Mouse (Mus musculus): ENCODE results near the gene Prrc2a. TPM values are rescaled to one million over a fixed set of nuclear protein-coding genes. Genes with fewer than 3 reads are reported as not detected.
"Not testable (repeated sequence)": the region's sequence is repeated elsewhere in the genome, so short reads cannot be mapped to it uniquely, and the experiment has no call there.

Prrc2a gene
- polyA plus RNA-seq, 1 experiment from 2014 or later, result 225 TPM

GRCm38 (mm10) chr17:35125081-35125480 lies 39.6 kb downstream of the Prrc2a start:
- Histone ChIP-seq H3K9ac (peak overlapping the region; percentile 78; the same call in 1 of the 2 replicates), H3K9me3 (no peaks in the 10 kb centered on the region), H3K4me2 (replicated peaks) (peak overlapping the region; percentile 67; the same call in 1 of the 2 replicates), H3K36me3 (peaks cover 25% of the 10 kb centered on the region; the same call in 1 of the 2 replicates), H3K27me3 (no peaks in the 10 kb centered on the region), H3K4me3 (peak overlapping the region; percentile 69; the same call in 1 of the 2 replicates), H3K27ac (no peak overlapping the region), H3K4me1 (peaks cover 29% of the 10 kb centered on the region)
- WGBS, result 82% methylated on average over 1 of the region's 1 CpGs
- ATAC-seq (ENCODE audit: insufficient number of reproducible peaks, insufficient read depth, low FRiP score, low TSS enrichment), result no peak

DNA sequence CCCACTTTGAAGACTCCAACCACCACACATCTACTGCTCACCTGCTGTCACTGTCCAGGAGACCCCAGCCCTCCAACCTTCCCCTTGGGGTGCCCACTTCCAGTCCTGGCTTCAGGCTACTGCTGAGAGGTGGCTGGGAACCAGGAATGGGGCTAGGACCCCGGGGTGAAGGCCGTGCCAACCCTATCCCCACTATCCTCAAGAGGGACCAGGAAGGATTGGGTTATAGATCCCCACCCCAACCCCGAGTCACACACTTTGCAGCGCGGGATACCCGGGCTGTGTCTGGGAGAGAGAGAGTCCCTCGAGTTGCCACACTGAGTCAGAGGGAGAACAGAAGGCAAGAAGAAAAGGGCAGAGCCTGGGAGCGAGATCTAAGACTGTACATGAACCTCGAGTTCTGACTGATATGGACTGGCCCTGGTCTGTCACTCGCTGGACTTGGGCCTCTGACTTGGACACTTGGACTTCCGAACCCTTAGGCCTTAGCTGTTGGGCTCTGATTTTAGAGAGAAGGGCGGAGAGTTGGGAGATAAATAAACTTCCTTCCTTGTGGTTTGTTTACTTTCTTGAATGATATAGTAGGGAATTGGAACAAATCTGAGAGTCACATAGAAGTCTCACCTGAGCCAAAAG lies 40.3 kb downstream of the Prrc2a start:
- not testable (repeated sequence) for H3K27me3 ChIP-seq; H3K9ac ChIP-seq; ATAC-seq (ENCODE audit: insufficient number of reproducible peaks, insufficient read depth, low FRiP score, low TSS enrichment); H3K4me2 ChIP-seq (replicated peaks); H3K27ac ChIP-seq; H3K9me3 ChIP-seq; H3K4me3 ChIP-seq
- peaks cover 34% of the 10 kb centered on the region for H3K4me1 ChIP-seq
- WGBS, result 95% methylated on average over 12 of the region's 12 CpGs
- peaks cover 21% of the 10 kb centered on the region; the same call in 1 of the 2 replicates for H3K36me3 ChIP-seq

DNA sequence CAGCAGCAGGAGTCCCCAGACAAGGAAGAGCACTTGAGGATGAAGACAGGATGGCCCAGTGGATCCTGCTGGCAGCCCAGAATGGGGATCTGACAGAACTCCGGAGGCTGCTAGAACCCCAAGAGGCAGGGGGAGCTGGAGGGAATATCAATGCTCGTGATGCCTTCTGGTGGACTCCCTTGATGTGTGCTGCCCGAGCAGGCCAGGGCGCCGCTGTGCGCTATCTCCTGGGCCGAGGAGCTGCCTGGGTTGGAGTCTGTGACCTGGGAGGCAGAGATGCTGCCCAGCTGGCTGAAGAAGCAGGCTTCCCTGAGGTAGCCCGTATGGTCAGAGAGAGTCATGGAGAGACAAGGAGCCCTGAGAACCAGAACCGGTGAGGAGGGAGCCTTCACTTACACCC lies 41.4 kb downstream of the Prrc2a start:
- not testable (repeated sequence) for H3K4me3 ChIP-seq; H3K4me2 ChIP-seq (replicated peaks); H3K9me3 ChIP-seq; ATAC-seq (ENCODE audit: insufficient number of reproducible peaks, insufficient read depth, low FRiP score, low TSS enrichment); H3K27ac ChIP-seq; H3K27me3 ChIP-seq; H3K9ac ChIP-seq
- 89% methylated on average over 9 of the region's 9 CpGs for WGBS
- H3K4me1 ChIP-seq, result peaks cover 29% of the 10 kb centered on the region
- H3K36me3 ChIP-seq, result peaks cover 23% of the 10 kb centered on the region

GRCm38 (mm10) chr17:35121871-35122303 lies 42.8 kb downstream of the Prrc2a start, which contains the start of gene Csnk2b:
Gene Csnk2b, minus strand, starts transcription at chr17:35122053.
- under 1% methylated on average over 19 of the region's 19 CpGs for WGBS
- H3K4me1 ChIP-seq, result peaks cover 21% of the 10 kb centered on the region
- peak within 1 kb of the TSS; percentile 92 for H3K27ac ChIP-seq
- H3K27me3 ChIP-seq, result no peaks in the 10 kb centered on the region
- peak within 1 kb of the TSS; percentile 90 for H3K4me2 ChIP-seq (replicated peaks)
- ATAC-seq (ENCODE audit: insufficient number of reproducible peaks, insufficient read depth, low FRiP score, low TSS enrichment), result peak; percentile 32
- H3K4me3 ChIP-seq, result peak within 1 kb of the TSS; percentile 95
- H3K9ac ChIP-seq, result peak within 1 kb of the TSS; percentile 95
- H3K9me3 ChIP-seq, result no peaks in the 10 kb centered on the region
- peaks cover 34% of the 10 kb centered on the region for H3K36me3 ChIP-seq

- under 1% methylated on average over 50 of the region's 50 CpGs for WGBS
- Histone ChIP-seq H3K4me1 (peaks cover 16% of the 10 kb centered on the region), H3K27me3 (no peaks in the 10 kb centered on the region), H3K4me2 (replicated peaks) (peak within 1 kb of the TSS; percentile 90), H3K36me3 (peaks cover 38% of the 10 kb centered on the region), H3K9ac (peak within 1 kb of the TSS; percentile 95), H3K9me3 (no peaks in the 10 kb centered on the region), H3K4me3 (peak within 1 kb of the TSS; percentile 95), H3K27ac (peak within 1 kb of the TSS; percentile 92)
- peak; percentile 94 for ATAC-seq (ENCODE audit: insufficient number of reproducible peaks, insufficient read depth, low FRiP score, low TSS enrichment)
Observed at GRCm38 (mm10) chr17:35121143-35121799, 43.4 kb downstream of the Prrc2a start, which contains the start of gene Gpank1. Gene Gpank1, plus strand, starts transcription at chr17:35121455.

- Histone ChIP-seq H3K4me3 (peak overlapping the region; percentile 95), H3K4me2 (replicated peaks) (peak overlapping the region; percentile 90), H3K27me3 (no peaks in the 10 kb centered on the region), H3K4me1 (peaks cover 16% of the 10 kb centered on the region), H3K9ac (peak overlapping the region; percentile 95), H3K9me3 (no peaks in the 10 kb centered on the region), H3K36me3 (peaks cover 43% of the 10 kb centered on the region), H3K27ac (peak overlapping the region; percentile 69)
- no peak for ATAC-seq (ENCODE audit: insufficient number of reproducible peaks, insufficient read depth, low FRiP score, low TSS enrichment)
- WGBS, result 0% methylated on average over 33 of the region's 33 CpGs
Observed at GRCm38 (mm10) chr17:35120745-35121142, 44.0 kb downstream of the Prrc2a start.

DNA sequence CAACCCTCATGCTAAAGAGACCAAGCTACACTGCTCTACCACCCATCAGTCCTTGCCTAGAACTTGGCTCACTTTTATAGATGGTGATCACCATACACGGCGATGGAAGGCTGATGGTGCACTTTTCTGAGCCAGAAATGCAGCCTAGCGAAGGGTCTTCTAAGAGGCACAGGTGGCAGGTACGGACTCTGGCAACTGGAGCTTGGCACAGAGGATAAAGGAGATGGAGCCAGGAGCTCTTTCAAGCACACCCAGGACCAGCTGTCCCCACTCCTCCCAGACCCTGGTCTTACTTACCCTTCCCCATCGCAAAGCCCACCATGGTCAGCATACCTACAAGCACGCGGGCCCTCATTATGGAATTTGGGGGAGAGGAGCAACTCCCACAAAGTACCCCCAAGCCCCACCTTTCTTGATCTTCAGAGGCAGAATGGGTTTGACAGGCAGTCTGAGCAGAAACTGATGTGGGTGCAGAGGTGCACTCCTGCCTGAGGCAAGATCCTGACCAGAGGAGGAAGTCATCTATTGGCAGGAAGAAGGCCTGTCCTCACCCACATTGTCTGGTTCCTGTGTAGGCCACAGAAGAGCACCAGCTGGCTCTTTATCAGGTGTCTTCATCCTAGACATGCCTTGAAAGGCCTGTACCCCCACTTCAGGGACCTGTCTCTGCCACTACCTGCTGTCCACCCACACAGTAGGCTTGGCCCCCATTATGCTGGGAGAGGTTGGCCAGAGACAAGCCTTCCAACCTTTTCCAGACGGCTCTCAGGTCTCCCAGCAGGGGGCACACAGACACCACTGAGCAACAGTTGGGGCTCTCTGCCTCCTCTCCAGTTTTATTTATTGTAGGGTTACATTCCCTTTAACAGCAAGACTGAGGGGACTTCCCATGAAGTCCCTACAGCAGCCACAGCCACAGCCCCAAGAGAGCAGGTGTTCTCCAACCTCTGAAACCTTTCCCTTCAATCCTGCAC lies 49.4 kb downstream of the Prrc2a start, which contains the start of gene Ly6g5b:
TSS of gene Ly6g5b (minus strand) at position 383 of the 974 bp plus-strand sequence.
- Histone ChIP-seq H3K27me3 (no peaks in the 10 kb centered on the region), H3K4me3 (no peak within 1 kb of the TSS), H3K4me1 (peaks cover 8% of the 10 kb centered on the region), H3K4me2 (replicated peaks) (no peak within 1 kb of the TSS), H3K27ac (no peak within 1 kb of the TSS), H3K9ac (no peak within 1 kb of the TSS), H3K9me3 (no peaks in the 10 kb centered on the region), H3K36me3 (peaks cover 42% of the 10 kb centered on the region)
- WGBS, result 83% methylated on average over 8 of the region's 8 CpGs
- no peak for ATAC-seq (ENCODE audit: insufficient number of reproducible peaks, insufficient read depth, low FRiP score, low TSS enrichment)

DNA sequence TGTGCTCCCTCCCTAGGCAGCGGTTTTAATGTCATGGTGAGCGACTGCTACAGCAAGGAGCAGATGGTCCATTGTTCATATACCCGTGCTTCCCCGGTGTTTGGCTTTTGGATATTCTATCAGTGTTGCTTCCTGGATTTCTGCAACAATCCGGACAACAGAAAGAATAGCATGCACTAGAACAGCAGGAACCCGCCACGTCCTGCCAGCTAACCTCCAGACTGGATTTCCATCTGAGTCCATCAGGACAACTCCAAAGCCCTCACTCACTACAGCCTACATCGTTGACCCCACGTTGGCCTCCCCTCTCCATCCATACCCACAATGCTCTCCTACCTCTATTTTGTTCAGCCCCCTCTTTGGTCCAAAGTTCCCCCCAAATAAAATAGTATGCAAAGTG lies 52.9 kb downstream of the Prrc2a start:
- Histone ChIP-seq H3K4me2 (replicated peaks) (no peak overlapping the region), H3K36me3 (peaks cover 24% of the 10 kb centered on the region), H3K4me1 (no peaks in the 10 kb centered on the region), H3K27me3 (no peaks in the 10 kb centered on the region), H3K9me3 (no peaks in the 10 kb centered on the region), H3K9ac (no peak overlapping the region), H3K27ac (no peak overlapping the region), H3K4me3 (no peak overlapping the region)
- ATAC-seq (ENCODE audit: insufficient number of reproducible peaks, insufficient read depth, low FRiP score, low TSS enrichment), result no peak
- 82% methylated on average over 9 of the region's 9 CpGs for WGBS

- H3K4me3 ChIP-seq, result no peak within 1 kb of the TSS
- no peak within 1 kb of the TSS for H3K4me2 ChIP-seq (replicated peaks)
- H3K27ac ChIP-seq, result no peak within 1 kb of the TSS
- H3K9me3 ChIP-seq, result no peaks in the 10 kb centered on the region
- H3K27me3 ChIP-seq, result no peaks in the 10 kb centered on the region
- no peaks in the 10 kb centered on the region for H3K4me1 ChIP-seq
- WGBS, result 80% methylated on average over 6 of the region's 6 CpGs
- H3K9ac ChIP-seq, result no peak within 1 kb of the TSS
- peaks cover 6% of the 10 kb centered on the region; the same call in 1 of the 2 replicates for H3K36me3 ChIP-seq
- no peak for ATAC-seq (ENCODE audit: insufficient number of reproducible peaks, insufficient read depth, low FRiP score, low TSS enrichment)
Observed at GRCm38 (mm10) chr17:35108097-35108496, 56.6 kb downstream of the Prrc2a start, which contains the start of gene Ly6g5c. Gene Ly6g5c, plus strand, starts transcription at chr17:35108279.

- Histone ChIP-seq H3K4me1 (no peaks in the 10 kb centered on the region), H3K36me3 (peaks cover 22% of the 10 kb centered on the region), H3K27ac (no peak overlapping the region), H3K4me2 (replicated peaks) (no peak overlapping the region; the same call in 1 of the 2 replicates), H3K4me3 (no peak overlapping the region), H3K27me3 (no peaks in the 10 kb centered on the region), H3K9ac (no peak overlapping the region), H3K9me3 (no peaks in the 10 kb centered on the region)
- ATAC-seq (ENCODE audit: insufficient number of reproducible peaks, insufficient read depth, low FRiP score, low TSS enrichment), result no peak
- WGBS, result 64% methylated on average over 3 of the region's 3 CpGs
Observed at GRCm38 (mm10) chr17:35106522-35106921, 58.2 kb downstream of the Prrc2a start.
